8 mouse cellular contexts compared by ENCODE assay signal in the genomic region with DNA sequence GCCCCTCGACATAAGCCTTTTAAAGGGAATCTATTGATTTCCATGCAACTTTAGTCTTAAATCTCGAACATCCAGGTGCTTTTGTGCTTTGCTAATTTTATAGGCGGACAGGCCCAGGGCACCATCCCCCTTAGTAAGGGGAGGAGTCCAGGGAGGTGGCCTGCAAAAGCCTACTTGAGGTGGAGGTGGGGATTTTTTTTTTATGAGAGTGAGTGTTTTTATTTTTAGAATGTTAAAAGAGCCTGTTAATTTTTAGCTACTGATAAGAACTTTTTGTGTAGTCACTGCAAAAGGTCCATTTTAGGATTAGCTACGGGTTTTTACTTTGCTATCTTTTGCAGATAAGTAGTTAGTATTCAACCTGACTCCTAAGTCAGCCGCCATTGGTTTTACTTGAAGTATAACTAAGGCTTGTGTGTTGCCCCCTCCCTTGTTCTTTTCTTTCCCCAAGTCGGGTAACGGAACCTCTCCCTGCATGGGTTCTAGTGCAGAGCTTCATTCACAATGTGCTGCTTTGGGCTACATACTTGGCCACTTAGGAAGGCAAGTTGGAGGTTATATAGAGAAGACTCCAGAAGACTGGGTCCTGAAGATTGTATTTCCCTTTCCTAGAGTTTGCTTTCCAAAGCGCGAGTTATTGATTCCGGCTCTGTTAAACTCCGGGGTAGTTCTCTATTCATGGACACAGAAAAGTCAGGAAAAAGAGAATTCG. TPM values are rescaled to one million over a fixed set of nuclear protein-coding genes. Genes with fewer than 3 reads are reported as not detected.
DNase-seq lines count a peak whose midpoint lies in the region; ATAC-seq and TF ChIP-seq lines count a peak whose summit lies in the region.

No protein-coding gene starts in this region.

- H3K27me3 ChIP-seq in forebrain, embryonic 12.5 days: no peaks in the 10 kb centered on the region
- no peaks in the 10 kb centered on the region for H3K27me3 ChIP-seq in intestine, embryonic 16.5 days (replicated peaks; ENCODE audit: control insufficient read depth, insufficient read depth, low read length)
- H3K27me3 ChIP-seq in lung, postnatal 0 days (replicated peaks; ENCODE audit: insufficient read depth, low read length): no peaks in the 10 kb centered on the region
- H3K27me3 ChIP-seq in stomach, embryonic 16.5 days (ENCODE audit: control insufficient read depth, insufficient read depth, low read length): no peaks in the 10 kb centered on the region

- ATAC-seq in forebrain, embryonic 12.5 days (ENCODE audit: low FRiP score): no peak
- no peak for ATAC-seq in intestine, embryonic 16.5 days
- ATAC-seq in lung, postnatal 0 days: no peak
- ATAC-seq in stomach, embryonic 16.5 days (ENCODE audit: insufficient read depth, low FRiP score): no peak
- ATAC-seq in frontal cortex, adult (ENCODE audit: low TSS enrichment): no peak

- H3K4me3 ChIP-seq in forebrain, embryonic 12.5 days (replicated peaks): peak overlapping the region; percentile 97
- peak overlapping the region; percentile 99 for H3K4me3 ChIP-seq in intestine, embryonic 16.5 days (ENCODE audit: low read length)
- H3K4me3 ChIP-seq in lung, postnatal 0 days (ENCODE audit: low read depth, low read length): peak overlapping the region; percentile 74
- H3K4me3 ChIP-seq in stomach, embryonic 16.5 days (replicated peaks; ENCODE audit: low read length): peak overlapping the region; percentile 82

- TF ChIP-seq CTCF in lung, postnatal 0 days (IDR thresholded peaks at IDR 0.05): no peak

- H3K27ac ChIP-seq in forebrain, embryonic 12.5 days: no peak overlapping the region
- H3K27ac ChIP-seq in intestine, embryonic 16.5 days (ENCODE audit: low read length): peak overlapping the region; percentile 96
- H3K27ac ChIP-seq in lung, postnatal 0 days (ENCODE audit: low read length): peak overlapping the region; percentile 95
- peak overlapping the region; percentile 92 for H3K27ac ChIP-seq in stomach, embryonic 16.5 days (ENCODE audit: low read length)

- H3K36me3 ChIP-seq in forebrain, embryonic 12.5 days (replicated peaks): peaks cover 28% of the 10 kb centered on the region
- H3K36me3 ChIP-seq in intestine, embryonic 16.5 days (ENCODE audit: control insufficient read depth, insufficient read depth, low read length): no peaks in the 10 kb centered on the region
- H3K36me3 ChIP-seq in lung, postnatal 0 days (ENCODE audit: insufficient read depth, low read length): no peaks in the 10 kb centered on the region
- H3K36me3 ChIP-seq in stomach, embryonic 16.5 days (ENCODE audit: control insufficient read depth, insufficient read depth, low read length): peaks cover 2% of the 10 kb centered on the region

- 58% methylated on average over 12 of the region's 12 CpGs for WGBS in forebrain, embryonic 12.5 days
- 40% methylated on average over 12 of the region's 12 CpGs for WGBS in intestine, embryonic 16.5 days
- WGBS in lung, postnatal 0 days: 30% methylated on average over 12 of the region's 12 CpGs
- WGBS in stomach, embryonic 16.5 days: 28% methylated on average over 12 of the region's 12 CpGs

- peak overlapping the region; percentile 76 for H3K4me2 ChIP-seq in forebrain, embryonic 12.5 days
- H3K4me2 ChIP-seq in intestine, embryonic 16.5 days (ENCODE audit: low read depth, low read length): peak overlapping the region; percentile 61
- H3K4me2 ChIP-seq in lung, postnatal 0 days (replicated peaks; ENCODE audit: low read depth, low read length): peak overlapping the region; percentile 96
- peak overlapping the region; percentile 60 for H3K4me2 ChIP-seq in stomach, embryonic 16.5 days (ENCODE audit: low read depth, low read length)

- TF ChIP-seq EP300 in lung, postnatal 0 days (IDR thresholded peaks at IDR 0.05): peak; percentile 31; the same call in 1 of the 2 replicates

- peak; percentile 23 for DNase-seq in thymus, postnatal 14 days
- no peak for DNase-seq in thymus, postnatal 10 days (ENCODE audit: low spot score in 2 of 2)
- DNase-seq in lung, postnatal 0 days (ENCODE audit: low spot score): peak; percentile 86
- DNase-seq in layer of hippocampus, adult 8-10 months (ENCODE audit: low spot score in 2 of 2): no peak

- no peaks in the 10 kb centered on the region for H3K9me3 ChIP-seq in forebrain, embryonic 12.5 days
- no peaks in the 10 kb centered on the region for H3K9me3 ChIP-seq in intestine, embryonic 16.5 days (ENCODE audit: control insufficient read depth, low read length)
- no peaks in the 10 kb centered on the region for H3K9me3 ChIP-seq in lung, postnatal 0 days (ENCODE audit: low read length)
- no peaks in the 10 kb centered on the region for H3K9me3 ChIP-seq in stomach, embryonic 16.5 days (replicated peaks; ENCODE audit: control insufficient read depth, low read length)

- peak overlapping the region; percentile 97; the same call in 1 of the 2 replicates for H3K9ac ChIP-seq in forebrain, embryonic 12.5 days
- H3K9ac ChIP-seq in intestine, embryonic 16.5 days (ENCODE audit: low read depth, low read length): peak overlapping the region; percentile 92
- H3K9ac ChIP-seq in lung, postnatal 0 days (replicated peaks; ENCODE audit: low read depth): 0 out of 2 replicates have a peak overlapping the region, but pooled peaks have one; percentile 2
- peak overlapping the region; percentile 91 for H3K9ac ChIP-seq in stomach, embryonic 16.5 days (ENCODE audit: low read length)

- H3K4me1 ChIP-seq in forebrain, embryonic 12.5 days: peaks cover 23% of the 10 kb centered on the region
- H3K4me1 ChIP-seq in intestine, embryonic 16.5 days (ENCODE audit: control insufficient read depth, insufficient read depth, low read length): peaks cover 8% of the 10 kb centered on the region; the same call in 1 of the 2 replicates
- peaks cover 9% of the 10 kb centered on the region; the same call in 1 of the 2 replicates for H3K4me1 ChIP-seq in lung, postnatal 0 days (ENCODE audit: insufficient read depth, low read depth, low read length)
- peaks cover 13% of the 10 kb centered on the region; the same call in 1 of the 2 replicates for H3K4me1 ChIP-seq in stomach, embryonic 16.5 days (ENCODE audit: control insufficient read depth, insufficient read depth, low read length)

RNA-seq across cellular contexts. Expression of a gene that starts 2.2 kb away (rescaled TPM):
- polyA plus RNA-seq in forebrain, embryonic 12.5 days (2016; fragmentation: Nextera tagmentation; extraction: Ambion mirVana): 36.9 and 39.3 TPM in 2 replicates
- 14.3 and 16.6 TPM in 2 replicates for polyA plus RNA-seq in intestine, embryonic 16.5 days (2015; fragmentation: Nextera tagmentation; extraction: Ambion mirVana)
- polyA plus RNA-seq in lung, postnatal 0 days (2015; fragmentation: Nextera tagmentation; extraction: Ambion mirVana): 7.9 and 8.6 TPM in 2 replicates
- 17.9 and 18.9 TPM in 2 replicates for polyA plus RNA-seq in stomach, embryonic 16.5 days (2015; fragmentation: Nextera tagmentation; extraction: Ambion mirVana)
- total RNA-seq in layer of hippocampus, adult 8-10 months (2022): 10 to 100 TPM; 16.4 to 23.0 (median 20.2) TPM

Comparison
In these comparisons a context has a peak if more than half of its experiments do, and no peak if none do; other contexts are left out.
1. DNase-seq: peak in thymus, postnatal 14 days (single experiment) and lung, postnatal 0 days (single experiment); none in thymus, postnatal 10 days (0 of 2) and layer of hippocampus, adult 8-10 months (0 of 2).
2. H3K9ac ChIP-seq: peak in every context shown above with its lines; median percentile 97 in forebrain, embryonic 12.5 days; 92 in intestine, embryonic 16.5 days; 91 in stomach, embryonic 16.5 days; 2 in lung, postnatal 0 days.
3. Peak in every context shown above with its lines, with median percentiles within 50 percentile points of each other: H3K4me2 ChIP-seq and H3K4me3 ChIP-seq.